19 mouse cellular contexts compared by ENCODE assay signal in the genomic region with DNA sequence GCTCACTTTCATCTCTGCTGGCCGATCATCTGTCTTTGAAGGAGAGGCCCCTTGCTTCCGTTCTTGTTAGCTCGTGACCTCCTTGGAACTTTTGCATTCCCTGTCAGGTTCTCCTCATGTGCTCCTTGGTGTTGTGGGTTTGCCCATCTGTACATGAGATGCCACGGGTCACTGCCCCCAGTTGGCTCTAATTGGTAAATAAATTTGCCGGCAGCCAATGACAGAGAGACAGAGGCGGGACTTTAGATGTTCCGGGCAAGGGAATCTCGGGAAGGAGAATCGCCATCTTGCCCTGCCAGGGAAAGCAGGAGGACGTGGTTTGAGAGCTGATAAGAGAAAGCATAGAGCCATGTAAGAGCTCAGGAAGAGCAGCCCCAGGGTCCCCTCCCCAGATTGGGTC.
"Had no signal": no experiment of that assay in that cellular context is flagged by ENCODE, and none has a peak within 500 bp of the region (broad histone marks: within the 10 kb centered on the region; RNA-seq: fewer than 3 reads in every experiment).

No protein-coding gene starts in this region.

- H3K36me3 ChIP-seq: limb, embryonic 12.5 days; liver, embryonic 13.5 days; lung, embryonic 15.5 days; neural tube, embryonic 13.5 days; stomach, embryonic 15.5 days had no signal

- H3K27ac ChIP-seq: limb, embryonic 12.5 days; liver, embryonic 13.5 days; lung, embryonic 15.5 days; macrophage; neural tube, embryonic 13.5 days; stomach, embryonic 15.5 days had no signal

- H3K4me1 ChIP-seq: limb, embryonic 12.5 days; liver, embryonic 13.5 days; megakaryocyte, embryonic 14.5 days; neural tube, embryonic 13.5 days; stomach, embryonic 15.5 days had no signal

- H3K27me3 ChIP-seq: limb, embryonic 12.5 days; liver, embryonic 13.5 days; lung, embryonic 15.5 days; megakaryocyte, embryonic 14.5 days; neural tube, embryonic 13.5 days; stomach, embryonic 15.5 days had no signal

- ATAC-seq: liver, postnatal 0 days; midbrain, embryonic 16.5 days had no signal

- DNase-seq: kidney, postnatal 25 days; layer of hippocampus, adult 9-11 months; layer of hippocampus, postnatal 36 days; liver; liver, embryonic 13.5 days; liver, postnatal 0 days; lung, postnatal 14 days; retina, postnatal 1 day; right cerebral cortex, postnatal 4 days; thymus, adult 18-20 months; thymus, postnatal 14 days had no signal

- H3K4me2 ChIP-seq: limb, embryonic 12.5 days; liver, embryonic 13.5 days; lung, embryonic 15.5 days; midbrain, embryonic 11.5 days; neural tube, embryonic 13.5 days; stomach, embryonic 15.5 days had no signal

- H3K9ac ChIP-seq: limb, embryonic 12.5 days; liver, embryonic 13.5 days; liver, postnatal 0 days; lung, embryonic 15.5 days; neural tube, embryonic 13.5 days; stomach, embryonic 15.5 days had no signal

- H3K9me3 ChIP-seq: limb, embryonic 12.5 days; liver, embryonic 13.5 days; lung, embryonic 15.5 days; neural tube, embryonic 13.5 days; stomach, embryonic 15.5 days had no signal

- H3K4me3 ChIP-seq: limb, embryonic 12.5 days; liver, embryonic 13.5 days; lung, embryonic 15.5 days; megakaryocyte, embryonic 14.5 days; neural tube, embryonic 13.5 days; stomach, embryonic 15.5 days had no signal
